Mouse (Mus musculus): Measurements from ENCODE around the gene Ccdc154. TPM values are rescaled to one million over a fixed set of nuclear protein-coding genes. Genes with fewer than 3 reads are reported as not detected.

The Ccdc154 gene
- total RNA-seq (2014; rRNA removed), result not detected in 2 replicates
- not detected in 2 replicates for polyA plus RNA-seq (2015; fragmentation: Nextera tagmentation; extraction: Ambion mirVana)

GRCm38 (mm10) chr17:25162161-25162560 lies at the start of gene Ccdc154:
Ccdc154 (plus strand) TSS chr17:25162461.
- ATAC-seq (ENCODE audit: low FRiP score) (no peak), DNase-seq (ENCODE audit: low spot score) (no peak)
- Histone ChIP-seq H3K4me3 (ENCODE audit: low read depth, low read length) (no peak within 1 kb of the TSS), H3K9ac (replicated peaks; ENCODE audit: low read length, poor library complexity, severe bottlenecking) (no peak within 1 kb of the TSS), H3K4me1 (ENCODE audit: insufficient read depth, low read length) (no peaks in the 10 kb centered on the region), H3K27me3 (ENCODE audit: insufficient read depth, low read length) (no peaks in the 10 kb centered on the region), H3K9me3 (ENCODE audit: low read length) (no peaks in the 10 kb centered on the region), H3K36me3 (ENCODE audit: insufficient read depth, low read length) (peaks cover 32% of the 10 kb centered on the region), H3K27ac (ENCODE audit: low read depth, low read length) (no peak within 1 kb of the TSS), H3K4me2 (ENCODE audit: low read depth, low read length, poor library complexity, severe bottlenecking) (no peak within 1 kb of the TSS)
- 100% methylated on average over 1 of the region's 1 CpGs for WGBS
- TF ChIP-seq CTCF (IDR thresholded peaks at IDR 0.05), result no peak

- ATAC-seq (ENCODE audit: low FRiP score), result peak; percentile 63; the same call in 1 of the 2 replicates
- TF ChIP-seq CTCF (IDR thresholded peaks at IDR 0.05), result no peak
- H3K27me3 ChIP-seq (ENCODE audit: insufficient read depth, low read length), result no peaks in the 10 kb centered on the region
- peak overlapping the region; percentile 91 for H3K4me2 ChIP-seq (ENCODE audit: low read depth, low read length, poor library complexity, severe bottlenecking)
- H3K9me3 ChIP-seq (ENCODE audit: low read length), result no peaks in the 10 kb centered on the region
- DNase-seq (ENCODE audit: low spot score), result peak; percentile 20
- peak overlapping the region; percentile 85 for H3K27ac ChIP-seq (ENCODE audit: low read depth, low read length)
- peaks cover 10% of the 10 kb centered on the region; the same call in 1 of the 2 replicates for H3K4me1 ChIP-seq (ENCODE audit: insufficient read depth, low read length)
- H3K36me3 ChIP-seq (ENCODE audit: insufficient read depth, low read length), result peaks cover 10% of the 10 kb centered on the region
- peak overlapping the region; percentile 60 for H3K4me3 ChIP-seq (ENCODE audit: low read depth, low read length)
- H3K9ac ChIP-seq (replicated peaks; ENCODE audit: low read length, poor library complexity, severe bottlenecking), result peak overlapping the region; percentile 68
- 12% methylated on average over 23 of the region's 23 CpGs for WGBS
Measured at GRCm38 (mm10) chr17:25114908-25115645, 47.2 kb upstream of the Ccdc154 start.

- H3K9ac ChIP-seq (replicated peaks; ENCODE audit: low read length, poor library complexity, severe bottlenecking), result peak within 1 kb of the TSS; percentile 68
- peaks cover 2% of the 10 kb centered on the region; the same call in 1 of the 2 replicates for H3K36me3 ChIP-seq (ENCODE audit: insufficient read depth, low read length)
- 6% methylated on average over 40 of the region's 40 CpGs for WGBS
- DNase-seq (ENCODE audit: low spot score) (peak; percentile 95), ATAC-seq (ENCODE audit: low FRiP score) (peak; percentile 89)
- H3K4me1 ChIP-seq (ENCODE audit: insufficient read depth, low read length), result peaks cover 10% of the 10 kb centered on the region; the same call in 1 of the 2 replicates
- H3K27me3 ChIP-seq (ENCODE audit: insufficient read depth, low read length), result no peaks in the 10 kb centered on the region
- no peak for TF ChIP-seq CTCF (IDR thresholded peaks at IDR 0.05)
- peak within 1 kb of the TSS; percentile 85 for H3K27ac ChIP-seq (ENCODE audit: low read depth, low read length)
- H3K4me3 ChIP-seq (ENCODE audit: low read depth, low read length), result peak within 1 kb of the TSS; percentile 60
- H3K9me3 ChIP-seq (ENCODE audit: low read length), result no peaks in the 10 kb centered on the region
- H3K4me2 ChIP-seq (ENCODE audit: low read depth, low read length, poor library complexity, severe bottlenecking), result peak within 1 kb of the TSS; percentile 91
Measured at GRCm38 (mm10) chr17:25115664-25116432, 46.4 kb upstream of the Ccdc154 start, which contains the start of gene Telo2. Telo2 (minus strand) TSS chr17:25115967.

- H3K27me3 ChIP-seq (ENCODE audit: insufficient read depth, low read length), result no peaks in the 10 kb centered on the region
- ATAC-seq (ENCODE audit: low FRiP score), result no peak
- peaks cover 10% of the 10 kb centered on the region; the same call in 1 of the 2 replicates for H3K4me1 ChIP-seq (ENCODE audit: insufficient read depth, low read length)
- no peaks in the 10 kb centered on the region for H3K9me3 ChIP-seq (ENCODE audit: low read length)
- peak; percentile 61 for TF ChIP-seq CTCF (IDR thresholded peaks at IDR 0.05)
- no peaks in the 10 kb centered on the region for H3K36me3 ChIP-seq (ENCODE audit: insufficient read depth, low read length)
- no peak overlapping the region for H3K4me3 ChIP-seq (ENCODE audit: low read depth, low read length)
- H3K27ac ChIP-seq (ENCODE audit: low read depth, low read length), result no peak overlapping the region
- DNase-seq (ENCODE audit: low spot score), result no peak
- 24% methylated on average over 4 of the region's 4 CpGs for WGBS
- no peak overlapping the region for H3K9ac ChIP-seq (replicated peaks; ENCODE audit: low read length, poor library complexity, severe bottlenecking)
- H3K4me2 ChIP-seq (ENCODE audit: low read depth, low read length, poor library complexity, severe bottlenecking), result no peak overlapping the region
Measured at GRCm38 (mm10) chr17:25117263-25117662, 45.0 kb upstream of the Ccdc154 start.

- Histone ChIP-seq H3K27ac (ENCODE audit: low read depth, low read length) (no peak within 1 kb of the TSS), H3K9me3 (ENCODE audit: low read length) (no peaks in the 10 kb centered on the region), H3K36me3 (ENCODE audit: insufficient read depth, low read length) (no peaks in the 10 kb centered on the region), H3K4me2 (ENCODE audit: low read depth, low read length, poor library complexity, severe bottlenecking) (no peak within 1 kb of the TSS), H3K9ac (replicated peaks; ENCODE audit: low read length, poor library complexity, severe bottlenecking) (no peak within 1 kb of the TSS), H3K4me3 (ENCODE audit: low read depth, low read length) (no peak within 1 kb of the TSS), H3K4me1 (ENCODE audit: insufficient read depth, low read length) (peaks cover 5% of the 10 kb centered on the region; the same call in 1 of the 2 replicates), H3K27me3 (ENCODE audit: insufficient read depth, low read length) (no peaks in the 10 kb centered on the region)
- no peak for ATAC-seq (ENCODE audit: low FRiP score)
- no peak for DNase-seq (ENCODE audit: low spot score)
- TF ChIP-seq CTCF (IDR thresholded peaks at IDR 0.05), result no peak
- 40% methylated on average over 3 of the region's 3 CpGs for WGBS
Measured at GRCm38 (mm10) chr17:25120406-25120805, 41.9 kb upstream of the Ccdc154 start, which contains the start of gene Ptx4. Ptx4 (plus strand) TSS chr17:25120760.

Data from midbrain, postnatal 0 days (tissue).